Mouse (Mus musculus) testis, adult 2 months (tissue): ENCODE results near the gene Pcgf3.

Experiments used
- CTCF ChIP-seq: fragments of 200-500 bp; IDR thresholded peaks from 2 replicates; pipeline ENCODE4 v1.5.1; 2012; ENCODE audit warnings: low read depth, mild to moderate bottlenecking, inconsistent platforms, low read length, moderate library complexity; ENCODE audit not compliant: control insufficient read depth, insufficient read depth, insufficient replicate concordance
- POLR2A ChIP-seq: fragments of 200-500 bp; IDR thresholded peaks from 2 replicates; pipeline ENCODE4 v1.6.1; 2012; ENCODE audit warnings: low read depth, mild to moderate bottlenecking, inconsistent platforms, low read length, moderate library complexity; ENCODE audit not compliant: control insufficient read depth

- TF ChIP-seq CTCF: no peak
- TF ChIP-seq POLR2A: no peak
These were observed 12.7 kb downstream of the Pcgf3 start for GRCm38 (mm10) chr5:108473737-108474136.
